ENCODE assay signal across 17 mouse cellular contexts in the genomic region with DNA sequence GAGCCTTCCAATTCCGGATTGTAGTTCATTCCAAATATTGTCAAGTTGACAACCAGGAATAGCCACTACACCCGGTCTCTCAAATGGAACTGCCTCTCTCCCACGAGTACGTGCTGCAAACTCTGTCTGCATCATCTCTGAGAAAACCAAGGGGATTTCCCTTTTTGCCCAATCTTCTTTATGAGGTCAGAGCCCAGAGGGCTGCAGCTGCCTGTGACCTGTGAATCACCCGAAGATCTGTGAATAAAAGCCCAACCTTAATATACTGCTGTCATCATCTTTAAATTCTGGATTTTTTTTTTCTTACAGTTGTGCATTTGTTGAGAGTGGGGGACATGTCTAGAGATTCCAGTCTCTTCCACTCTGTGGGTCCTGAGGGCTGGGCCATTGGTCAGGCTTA.
DNase-seq lines count a peak whose midpoint lies in the region; ATAC-seq and TF ChIP-seq lines count a peak whose summit lies in the region.
"Had no signal": no experiment of that assay in that cellular context is flagged by ENCODE, and none has a peak within 500 bp of the region (broad histone marks: within the 10 kb centered on the region; RNA-seq: fewer than 3 reads in every experiment).

No protein-coding gene starts in this region.

- H3K4me2 ChIP-seq in midbrain, embryonic 13.5 days (replicated peaks), result no peak overlapping the region
- H3K4me2 ChIP-seq: embryonic facial prominence, embryonic 13.5 days; limb, embryonic 12.5 days had no signal

- WGBS in midbrain, embryonic 13.5 days, result 93% methylated on average over 5 of the region's 5 CpGs

- peak; percentile 93 for ATAC-seq in activated CD4-positive, CD25-positive, alpha-beta regulatory T cell, adult 4 months
- peak; percentile 91 for ATAC-seq in megakaryocyte, adult 5-6 weeks (ENCODE audit: poor library complexity, severe bottlenecking)
- no peak for ATAC-seq in midbrain, embryonic 13.5 days
- ATAC-seq in cerebellum, adult (ENCODE audit: insufficient number of reproducible peaks, low FRiP score, low TSS enrichment), result no peak
- ATAC-seq: forebrain, embryonic 14.5 days had no signal

- no peak overlapping the region for H3K9ac ChIP-seq in midbrain, embryonic 13.5 days (replicated peaks)
- H3K9ac ChIP-seq: embryonic facial prominence, embryonic 13.5 days; limb, embryonic 12.5 days had no signal

- no peak overlapping the region for H3K27ac ChIP-seq in midbrain, embryonic 13.5 days
- H3K27ac ChIP-seq: embryonic facial prominence, embryonic 13.5 days; left cerebral cortex, adult 2 months; limb, embryonic 12.5 days had no signal

- H3K27me3 ChIP-seq in C2C12 (ENCODE audit: control insufficient read depth, insufficient read depth, insufficient read length), result no peaks in the 10 kb centered on the region
- no peaks in the 10 kb centered on the region for H3K27me3 ChIP-seq in midbrain, embryonic 13.5 days
- H3K27me3 ChIP-seq: embryonic facial prominence, embryonic 13.5 days; limb, embryonic 12.5 days had no signal

- H3K9me3 ChIP-seq in midbrain, embryonic 13.5 days, result no peaks in the 10 kb centered on the region
- H3K9me3 ChIP-seq: embryonic facial prominence, embryonic 13.5 days; limb, embryonic 12.5 days had no signal

- H3K4me3 ChIP-seq in C2C12 (ENCODE audit: insufficient read depth, poor library complexity, severe bottlenecking), result no peak overlapping the region
- H3K4me3 ChIP-seq in midbrain, embryonic 13.5 days (replicated peaks), result no peak overlapping the region
- H3K4me3 ChIP-seq: embryonic facial prominence, embryonic 13.5 days; left cerebral cortex, adult 2 months; limb, embryonic 12.5 days had no signal

- no peaks in the 10 kb centered on the region for H3K36me3 ChIP-seq in C2C12 (ENCODE audit: control insufficient read depth, insufficient read depth)
- no peaks in the 10 kb centered on the region for H3K36me3 ChIP-seq in midbrain, embryonic 13.5 days
- H3K36me3 ChIP-seq: embryonic facial prominence, embryonic 13.5 days; limb, embryonic 12.5 days had no signal

- no peaks in the 10 kb centered on the region for H3K79me3 ChIP-seq in C2C12 (ENCODE audit: low read depth)

- TF ChIP-seq CTCF in C2C12 (IDR thresholded peaks at IDR 0.05; ENCODE audit: control insufficient read depth, insufficient read depth, insufficient read length), result no peak

- H3K4me1 ChIP-seq in midbrain, embryonic 13.5 days (replicated peaks), result peaks cover 6% of the 10 kb centered on the region; the same call in 1 of the 2 replicates
- H3K4me1 ChIP-seq: embryonic facial prominence, embryonic 13.5 days; limb, embryonic 12.5 days had no signal

- DNase-seq in 3134 (ENCODE audit: extremely low read depth, insufficient read length, low spot score), result peak; percentile 5
- no peak for DNase-seq in cerebellum, adult 9-10 months
- DNase-seq in cerebellum, postnatal 25 days, result no peak
- DNase-seq: adrenal gland, postnatal 36 days; cerebellum, postnatal 36 days; heart, postnatal 14 days; lung, adult 18-20 months; thymus, postnatal 25 days had no signal

- no peaks in the 10 kb centered on the region for H3K79me2 ChIP-seq in C2C12 (ENCODE audit: control insufficient read depth, insufficient read depth)

- no peak overlapping the region for H3ac ChIP-seq in C2C12 (ENCODE audit: control insufficient read depth, insufficient read length, low read depth)

TF ChIP-seq in C2C12, 6 proteins besides CTCF, POLR2A, EP300 and RAD21:
- no peak for TF ChIP-seq USF1 (IDR thresholded peaks at IDR 0.05; ENCODE audit: low read depth)
- no peak for TF ChIP-seq MYOD1 (IDR thresholded peaks at IDR 0.05; ENCODE audit: control insufficient read depth, insufficient read length, low read depth)
- peak; percentile 63 for TF ChIP-seq CEBPB (IDR thresholded peaks at IDR 0.05; ENCODE audit: low read depth)
- TF ChIP-seq MAX (IDR thresholded peaks at IDR 0.05), result no peak
TF ChIP-seq in C2C12: peak in this region for 1.

Comparison
In these comparisons a context has a peak if more than half of its experiments do, and no peak if none do; other contexts are left out.
1. ATAC-seq: peak in activated CD4-positive, CD25-positive, alpha-beta regulatory T cell, adult 4 months (single experiment) and megakaryocyte, adult 5-6 weeks (single experiment); none in midbrain, embryonic 13.5 days (single experiment) and cerebellum, adult (single experiment).